Mouse (Mus musculus) MN1 (cell line): ENCODE data around the gene Tfpt.
A peak's percentile ranks its signal among the peaks of the same experiment; 100 is the strongest.
"Not testable (repeated sequence)": the region's sequence is repeated elsewhere in the genome, so short reads cannot be mapped to it uniquely, and the experiment has no call there.

ENCODE experiments used
- DNase-seq: peaks from one replicate; pipeline ENCODE4 v3.0.0-alpha.2; 2016; ENCODE audit warnings: low spot score

Gene Tfpt

GRCm38 (mm10) chr7:3616389-3617241 lies 13.1 kb downstream of the Tfpt start:
- DNase-seq: no peak

- DNase-seq: no peak
These were observed 13.7 kb downstream of the Tfpt start, which contains the start of gene Oscar for GRCm38 (mm10) chr7:3616057-3616388. TSS of gene Oscar (minus strand) at chr7:3616157.

DNA sequence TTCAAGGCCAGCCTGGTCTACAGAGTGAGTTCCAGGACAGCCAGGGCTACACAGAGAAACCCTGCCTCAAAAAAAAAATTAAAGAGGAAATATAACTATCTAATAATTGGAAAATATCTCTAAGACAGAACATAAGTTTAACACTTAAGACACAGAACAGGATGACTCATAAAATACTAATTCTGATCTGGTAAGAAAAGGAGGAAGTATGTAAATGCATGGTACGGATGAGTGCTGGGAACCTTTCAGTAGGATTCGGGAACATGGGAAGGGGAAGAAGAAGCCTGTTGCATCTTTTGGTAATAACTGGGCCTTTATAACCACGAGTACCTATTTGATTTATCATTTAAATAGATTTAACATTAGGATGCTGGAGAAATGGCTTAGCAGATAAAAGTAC lies 15.7 kb downstream of the Tfpt start:
- DNase-seq: no peak

DNA sequence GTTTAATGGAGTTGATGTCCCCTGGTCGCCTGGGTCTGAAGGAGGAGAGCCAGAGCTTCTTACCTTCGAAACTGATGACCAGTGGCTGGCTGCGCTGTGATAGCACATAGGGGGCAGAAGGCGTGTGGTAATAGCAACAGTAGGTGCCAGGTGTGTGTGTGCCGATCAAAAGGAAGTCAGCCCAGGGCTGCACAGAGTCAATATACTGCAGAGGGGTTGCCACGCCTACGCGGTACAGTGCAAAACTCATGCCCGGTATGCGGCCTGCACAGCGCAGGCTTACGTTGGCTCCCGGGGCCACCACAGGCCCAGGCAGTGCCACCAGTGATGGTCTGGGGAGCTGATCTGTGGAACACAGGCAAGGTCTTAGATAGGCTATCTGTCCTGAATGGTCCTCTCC lies 18.7 kb downstream of the Tfpt start:
- no peak for DNase-seq

GRCm38 (mm10) chr7:3610437-3610836 lies 19.3 kb downstream of the Tfpt start:
- DNase-seq: no peak

- DNase-seq: no peak
These were observed 20.6 kb downstream of the Tfpt start for GRCm38 (mm10) chr7:3609082-3609481.

- no peak for DNase-seq
These were observed 21.1 kb downstream of the Tfpt start for GRCm38 (mm10) chr7:3608668-3609067.

- DNase-seq: no peak
These were observed 22.3 kb downstream of the Tfpt start for GRCm38 (mm10) chr7:3607391-3607790.

DNA sequence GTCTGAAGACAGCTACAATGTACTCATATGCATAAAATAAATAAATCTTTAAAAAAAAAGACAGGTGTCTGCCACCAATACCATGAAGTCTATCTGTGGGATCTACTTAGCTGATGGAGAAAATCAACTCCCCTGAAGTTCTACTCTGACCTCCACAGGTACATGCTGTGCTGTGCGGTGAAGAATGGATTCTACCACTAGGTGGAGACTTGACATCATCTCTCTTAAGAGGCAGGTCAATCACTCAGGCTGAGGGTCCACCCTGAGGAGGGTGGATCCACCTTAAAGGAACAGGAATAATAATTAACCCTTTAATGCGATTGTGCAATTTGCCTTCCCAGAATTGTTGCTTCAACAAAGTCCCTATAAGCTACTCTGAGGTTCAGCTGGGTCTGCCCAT lies 22.9 kb downstream of the Tfpt start:
- peak; percentile 25 for DNase-seq

- DNase-seq: peak; percentile 75
These were observed 28.6 kb downstream of the Tfpt start for GRCm38 (mm10) chr7:3601119-3601518.

GRCm38 (mm10) chr7:3597755-3598154 lies 32.0 kb downstream of the Tfpt start:
- not testable (repeated sequence) for DNase-seq

DNA sequence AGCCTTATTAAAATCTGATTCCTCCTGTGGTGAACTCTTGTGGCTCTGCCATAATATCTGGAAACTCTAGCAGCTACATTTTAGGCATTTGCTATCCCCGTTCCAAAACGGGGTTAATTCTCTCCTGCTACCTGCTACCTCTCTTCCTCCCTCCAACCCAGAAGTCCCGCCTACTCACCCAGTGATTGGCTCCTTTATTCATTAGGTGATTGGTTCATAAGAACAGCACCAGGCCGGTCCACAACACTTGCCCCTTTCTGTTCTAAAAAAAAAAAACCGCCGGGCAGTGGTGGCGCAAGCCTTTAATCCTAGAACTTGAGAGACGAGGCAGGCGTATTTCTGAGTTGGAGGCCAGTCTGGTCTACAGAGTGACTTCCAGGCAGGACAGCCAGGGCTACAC lies 34.6 kb downstream of the Tfpt start:
- no peak for DNase-seq

GRCm38 (mm10) chr7:3594686-3595085 lies 35.0 kb downstream of the Tfpt start:
- DNase-seq: no peak

- DNase-seq: no peak
These were observed 35.9 kb downstream of the Tfpt start for GRCm38 (mm10) chr7:3593855-3594254.

DNA sequence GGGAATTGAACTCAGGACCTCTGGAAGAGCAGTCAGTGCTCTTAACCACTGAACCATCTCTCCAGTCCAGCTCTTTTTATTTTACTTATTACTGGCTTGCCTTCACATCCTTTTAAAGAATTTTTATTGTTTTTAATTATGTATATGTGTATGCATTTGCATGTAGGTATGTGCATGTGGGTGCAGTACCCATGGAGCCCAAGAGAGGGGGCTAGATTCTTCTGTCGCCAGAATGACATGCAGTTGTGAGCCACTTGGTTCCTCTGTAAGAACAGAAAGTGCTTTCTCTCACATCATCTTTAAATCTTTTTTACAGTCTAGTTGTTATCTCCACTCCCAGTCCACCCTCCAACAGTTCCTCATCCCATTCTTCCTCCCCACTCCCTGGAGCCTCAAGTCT lies 38.2 kb downstream of the Tfpt start:
- DNase-seq: no peak

DNA sequence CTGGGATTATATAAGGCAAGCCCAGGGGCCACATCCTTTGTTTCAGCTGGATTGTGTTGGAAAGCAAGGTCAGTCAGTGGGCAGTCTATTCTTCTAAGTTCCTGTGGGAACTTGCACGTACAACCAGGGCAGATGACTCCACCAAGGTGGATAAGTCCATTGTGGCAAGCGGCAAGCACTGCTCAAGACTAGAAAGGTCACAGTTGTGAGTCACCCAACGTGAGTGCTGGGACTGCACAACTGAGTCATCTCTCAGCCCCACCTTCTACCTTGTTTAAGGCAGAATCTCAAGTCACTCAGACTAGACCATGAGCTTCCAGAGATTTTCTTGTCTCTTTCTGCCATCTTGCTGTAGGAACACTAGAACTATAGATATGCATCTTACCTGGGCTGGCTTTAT lies 39.2 kb downstream of the Tfpt start:
- DNase-seq: no peak

DNA sequence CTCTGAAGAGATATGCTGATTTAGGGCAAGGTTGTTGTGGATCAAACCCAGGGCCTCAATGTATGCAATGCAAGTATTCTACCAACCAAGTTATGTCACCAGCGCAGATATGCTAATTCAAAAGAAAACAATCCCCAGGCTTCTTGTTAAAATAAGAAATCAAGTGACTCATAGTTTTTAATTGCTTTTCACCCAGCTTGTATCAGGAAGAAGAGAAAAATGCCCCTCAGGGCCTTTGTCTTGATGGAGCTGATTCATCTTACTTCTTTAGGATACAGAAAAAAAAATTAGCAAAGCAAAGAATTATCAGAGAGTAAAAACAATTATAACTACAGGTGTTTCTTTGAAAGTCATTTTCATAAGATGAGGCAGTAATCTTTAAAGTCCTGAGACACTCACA lies 42.4 kb downstream of the Tfpt start:
- no peak for DNase-seq

DNA sequence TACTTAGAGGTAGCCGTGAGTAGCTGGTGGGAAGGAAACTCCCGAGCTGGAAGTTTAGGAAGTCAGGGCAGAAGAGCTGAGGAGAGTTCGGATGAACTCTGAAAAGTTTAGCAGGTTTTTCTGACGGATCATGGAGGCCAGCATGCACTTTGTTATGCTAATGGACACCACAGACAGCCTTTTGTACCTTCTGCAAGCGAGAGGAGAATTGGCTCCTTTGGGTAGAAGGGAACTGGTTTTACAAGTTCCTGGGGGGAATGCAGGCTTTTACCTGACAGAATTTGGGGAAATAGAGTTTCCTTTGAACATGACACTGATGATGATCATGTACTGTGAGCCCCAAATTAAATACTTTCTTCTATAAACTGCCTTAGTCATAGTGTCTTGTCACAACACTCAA lies 43.5 kb downstream of the Tfpt start:
- no peak for DNase-seq

GRCm38 (mm10) chr7:3585763-3586162 lies 44.0 kb downstream of the Tfpt start:
- DNase-seq: no peak

DNA sequence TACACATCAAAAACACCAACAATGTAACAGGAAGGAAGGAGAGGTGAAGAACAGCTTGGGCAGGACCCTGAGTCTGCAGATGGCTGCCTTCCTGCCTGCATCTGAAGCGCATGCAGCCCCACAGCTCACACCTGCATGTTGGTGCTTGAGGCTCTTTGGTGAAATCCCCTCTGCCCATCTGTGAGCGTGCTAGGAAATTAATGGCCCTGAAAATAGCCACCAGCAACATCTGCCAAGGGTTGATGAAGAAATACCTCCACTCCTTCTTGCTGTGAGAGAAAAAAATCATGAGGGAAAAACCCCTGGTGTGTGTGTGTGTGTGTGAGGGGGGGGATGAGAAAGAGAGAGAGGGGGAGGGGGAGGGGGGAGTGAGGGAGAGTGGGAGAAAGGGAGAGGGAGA lies 49.7 kb downstream of the Tfpt start:
- no peak for DNase-seq

GRCm38 (mm10) chr7:3578952-3579546 lies 50.7 kb downstream of the Tfpt start:
- DNase-seq: no peak

- DNase-seq: no peak
These were observed 51.5 kb downstream of the Tfpt start for GRCm38 (mm10) chr7:3578196-3578595.

DNA sequence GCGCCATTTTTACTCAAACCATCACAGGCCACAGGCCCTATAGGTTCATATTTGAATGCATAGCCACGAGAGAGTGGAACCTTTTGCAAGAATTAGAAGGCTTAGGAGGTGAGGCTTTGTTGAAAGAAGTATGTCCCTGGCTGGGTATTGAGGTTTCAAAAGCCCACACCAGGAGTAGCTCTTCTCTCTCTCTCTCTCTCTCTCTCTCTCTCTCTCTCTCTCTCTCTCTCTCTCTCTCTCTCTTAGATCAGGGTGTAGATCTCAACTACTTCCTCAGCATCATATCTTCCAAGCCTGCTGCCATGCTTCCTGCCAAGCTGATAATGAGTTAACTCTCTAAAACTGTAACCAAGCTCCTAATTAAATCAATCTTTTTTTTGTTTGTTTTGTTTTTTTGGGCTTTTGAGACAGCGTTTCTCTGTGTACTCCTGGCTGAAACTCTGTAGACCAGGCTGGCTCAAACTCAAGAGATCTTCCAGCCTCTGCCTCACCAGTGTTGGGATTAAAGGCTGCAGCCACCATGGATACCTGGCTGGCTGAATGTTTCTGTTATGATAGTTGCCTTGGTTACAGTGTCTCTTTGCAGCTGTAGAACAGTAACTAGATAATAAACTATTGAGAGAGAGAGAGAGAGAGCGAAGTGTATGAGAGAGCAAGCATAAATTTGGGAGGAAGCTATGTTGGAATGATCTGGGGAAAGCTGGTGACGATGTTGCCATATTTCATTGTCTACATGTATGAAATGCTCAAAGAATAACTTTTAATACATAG lies 53.2 kb downstream of the Tfpt start:
- no peak for DNase-seq
